Mouse (Mus musculus) stomach, embryonic 16.5 days (tissue): ENCODE data around the gene Tmem176b. TPM values are rescaled to one million over a fixed set of nuclear protein-coding genes. Genes with fewer than 3 reads are reported as not detected.

Experiments used
- ATAC-seq: fragments of 200-750 bp; cut with Nextera tagmentation; 2 replicates; pipeline ENCODE4 v1.8.0; 2017; ENCODE audit warnings: moderate number of reproducible peaks, moderate TSS enrichment; ENCODE audit not compliant: insufficient read depth, low FRiP score
- H3K27ac ChIP-seq: fragments of 300-500 bp; sonication (generic); 2 replicates; pipeline ENCODE4 v1.5.1; 2014; ENCODE audit warnings: low read length
- H3K27me3 ChIP-seq: fragments of 300-500 bp; sonication (generic); 2 replicates; pipeline ENCODE4 v1.6.1; 2014; ENCODE audit warnings: low read length, control low read depth, mixed read lengths; ENCODE audit not compliant: control insufficient read depth, insufficient read depth
- H3K36me3 ChIP-seq: fragments of 300-500 bp; sonication (generic); 2 replicates; pipeline ENCODE4 v1.6.1; 2014; ENCODE audit warnings: low read length; ENCODE audit not compliant: control insufficient read depth, insufficient read depth
- H3K4me1 ChIP-seq: fragments of 300-500 bp; sonication (generic); 2 replicates; pipeline ENCODE4 v1.6.1; 2014; ENCODE audit warnings: low read length, control low read depth, mixed read lengths; ENCODE audit not compliant: control insufficient read depth, insufficient read depth
- H3K4me2 ChIP-seq: fragments of 300-500 bp; sonication (generic); 2 replicates; pipeline ENCODE4 v1.6.1; 2014; ENCODE audit warnings: low read depth, low read length, mixed read lengths
- H3K4me3 ChIP-seq: fragments of 300-500 bp; sonication (generic); replicated peaks from 2 replicates; pipeline ENCODE4 v1.5.1; 2014; ENCODE audit warnings: mild to moderate bottlenecking, low read length
- H3K9ac ChIP-seq: fragments of 300-500 bp; sonication (generic); 2 replicates; pipeline ENCODE4 v1.6.1; 2014; ENCODE audit warnings: low read length
- H3K9me3 ChIP-seq: fragments of 300-500 bp; sonication (generic); replicated peaks from 2 replicates; pipeline ENCODE4 v1.6.1; 2016; ENCODE audit warnings: low read length, control low read depth; ENCODE audit not compliant: control insufficient read depth
- WGBS: fragments of 180-500 bp; shearing (Covaris S2); extraction: QIAGEN DNeasy Blood & Tissue Kit; methylation state at CpG from one replicate; pipeline ENCODE4 v1.1.7; 2014; 5-methylcytosine and 5-hydroxymethylcytosine counted together
- polyA plus RNA-seq: library from polyadenylated mRNA; unstranded; fragments of >200 nt; fragmentation: Nextera tagmentation; extraction: Ambion mirVana; gene quantifications from 2 replicates; pipeline ENCODE4 v1.2.1, GENCODE M21; 2015

The Tmem176b gene
- polyA plus RNA-seq, 1 experiment from 2014 or later: 302 TPM

GRCm38 (mm10) chr6:48784406-48784805, 56.9 kb downstream of the Tmem176b start:
- no peaks in the 10 kb centered on the region; the same call in 1 of the 2 replicates for H3K4me1 ChIP-seq
- ATAC-seq: no peak
- no peak overlapping the region for H3K27ac ChIP-seq
- no peak overlapping the region for H3K9ac ChIP-seq
- H3K4me3 ChIP-seq: no peak overlapping the region
- H3K36me3 ChIP-seq: no peaks in the 10 kb centered on the region
- no peak overlapping the region for H3K4me2 ChIP-seq
- 91% methylated on average over 1 of the region's 1 CpGs for WGBS
- H3K27me3 ChIP-seq: no peaks in the 10 kb centered on the region
- H3K9me3 ChIP-seq: 0 out of 2 replicates have a peak, but pooled peaks cover 4% of the 10 kb centered on the region

Other genes with a start within 250 kb of the Tmem176b start
- gene Repin1, start 247.6 kb downstream of the Tmem176b start, polyA plus RNA-seq: 25.7 and 28.0 TPM in 2 replicates
- gene Gm44965, start 247.6 kb downstream of the Tmem176b start, polyA plus RNA-seq: 0.70 and 1.8 TPM in 2 replicates
- gene Zfp775, start 239.4 kb downstream of the Tmem176b start, polyA plus RNA-seq: 5.2 and 5.9 TPM in 2 replicates
- 1.1 and 1.3 TPM in 2 replicates for gene AI854703, start 214.7 kb downstream of the Tmem176b start, polyA plus RNA-seq
- 1.6 and 1.8 TPM in 2 replicates for gene Gimap8, start 194.3 kb downstream of the Tmem176b start, polyA plus RNA-seq
- gene Gimap9, start 165.4 kb downstream of the Tmem176b start, polyA plus RNA-seq: 8.9 and 9.8 TPM in 2 replicates
- 19.3 and 22.2 TPM in 2 replicates for gene Gimap4, start 156.9 kb downstream of the Tmem176b start, polyA plus RNA-seq
- 22.2 and 22.5 TPM in 2 replicates for gene Gimap6, start 133.3 kb downstream of the Tmem176b start, polyA plus RNA-seq
- gene Gm28053, start 122.9 kb downstream of the Tmem176b start, polyA plus RNA-seq: 2.5 and 3.2 TPM in 2 replicates
- gene Gimap7, start 122.9 kb downstream of the Tmem176b start, polyA plus RNA-seq: 0.14 TPM in 1 of 2 replicates, not detected in the other
- gene Gimap1, start 102.4 kb downstream of the Tmem176b start, polyA plus RNA-seq: 15.7 and 19.7 TPM in 2 replicates
- 6.9 and 8.1 TPM in 2 replicates for gene Gimap5, start 95.3 kb downstream of the Tmem176b start, polyA plus RNA-seq
- gene Gimap3, start 70.6 kb downstream of the Tmem176b start, polyA plus RNA-seq: 0.14 and 0.17 TPM in 2 replicates
- gene Tmem176a, start 577 bp downstream of the Tmem176b start, polyA plus RNA-seq: 157 and 176 TPM in 2 replicates
- 2.5 and 4.6 TPM in 2 replicates for gene Aoc1, start 31.4 kb upstream of the Tmem176b start, polyA plus RNA-seq
- not detected in 2 replicates for gene 1600015I10Rik, start 88.4 kb upstream of the Tmem176b start, polyA plus RNA-seq
- not detected in 2 replicates for gene Doxl2, start 133.5 kb upstream of the Tmem176b start, polyA plus RNA-seq
- gene Svs1, start 145.4 kb upstream of the Tmem176b start, polyA plus RNA-seq: not detected in 2 replicates
- 0.30 and 0.56 TPM in 2 replicates for gene Gpnmb, start 195.1 kb upstream of the Tmem176b start, polyA plus RNA-seq
- 52.6 and 67.5 TPM in 2 replicates for gene Malsu1, start 232.3 kb upstream of the Tmem176b start, polyA plus RNA-seq